Mouse (Mus musculus) liver, embryonic 14.5 days (tissue): ENCODE measurements around the gene Map2k4. TPM values are rescaled to one million over a fixed set of nuclear protein-coding genes. Genes with fewer than 3 reads are reported as not detected.

Source experiments
- ATAC-seq: fragments of 200-750 bp; cut with Nextera tagmentation; 2 replicates; pipeline ENCODE4 v1.8.0; 2017; ENCODE audit warnings: moderate number of reproducible peaks, mild to moderate bottlenecking, moderate library complexity; ENCODE audit not compliant: insufficient read depth
- DNase-seq, 3 experiments: peaks; one replicate each; pipeline ENCODE4 v3.0.0-alpha.2; 2012 to 2013; ENCODE audit warnings: low read depth in 3 of 3, low spot score in 3 of 3
- H3K27ac ChIP-seq: fragments of 300-500 bp; sonication (generic); 2 replicates; pipeline ENCODE4 v1.5.1; 2014; ENCODE audit warnings: moderate library complexity, mild to moderate bottlenecking, control low read depth, inconsistent platforms
- H3K27me3 ChIP-seq: fragments of 300-500 bp; sonication (generic); 2 replicates; pipeline ENCODE4 v1.6.1; 2014; ENCODE audit warnings: mild to moderate bottlenecking, low read length, moderate library complexity; ENCODE audit not compliant: control insufficient read depth, insufficient read depth
- H3K36me3 ChIP-seq: fragments of 300-500 bp; sonication (generic); replicated peaks from 2 replicates; pipeline ENCODE4 v1.6.1; 2014; ENCODE audit warnings: low read depth; ENCODE audit not compliant: control insufficient read depth, insufficient read depth
- H3K4me1 ChIP-seq, 2 experiments: fragments of 200-500 bp in 1 of 2; fragments of 300-500 bp in 1 of 2; sonication (generic) in 1 of 2; replicated peaks; 2 replicates each; pipeline ENCODE4 v1.6.1; 2012 to 2014; ENCODE audit warnings: antibody characterized with exemption in 1 of 2, inconsistent platforms in 1 of 2, low read length in 1 of 2; ENCODE audit not compliant: control insufficient read depth in 2 of 2, insufficient read depth in 2 of 2
- H3K4me2 ChIP-seq: fragments of 300-500 bp; sonication (generic); 2 replicates; pipeline ENCODE4 v1.6.1; 2014; ENCODE audit warnings: low read depth, mild to moderate bottlenecking, control low read depth, moderate library complexity
- H3K4me3 ChIP-seq, 2 experiments: fragments of 200-500 bp in 1 of 2; fragments of 300-500 bp in 1 of 2; sonication (generic) in 1 of 2; 2 replicates each; pipeline ENCODE4 v1.5.1; 2012 to 2014; ENCODE audit warnings: low read depth in 2 of 2, low read length in 2 of 2, mild to moderate bottlenecking in 2 of 2, control low read depth in 1 of 2, inconsistent platforms in 1 of 2, moderate library complexity in 1 of 2; ENCODE audit not compliant: insufficient read depth in 1 of 2
- H3K9ac ChIP-seq: fragments of 300-500 bp; sonication (generic); replicated peaks from 2 replicates; pipeline ENCODE4 v1.6.1; 2014; ENCODE audit warnings: mild to moderate bottlenecking, control low read depth, moderate library complexity
- H3K9me3 ChIP-seq: fragments of 300-500 bp; sonication (generic); 2 replicates; pipeline ENCODE4 v1.6.1; 2016; ENCODE audit warnings: low read length, mixed read lengths; ENCODE audit not compliant: control insufficient read depth
- CTCF ChIP-seq: IDR thresholded peaks from 2 replicates; pipeline ENCODE4 v1.5.1; 2016; ENCODE audit warnings: antibody characterized with exemption, low read depth, control low read depth
- EP300 ChIP-seq: IDR thresholded peaks from 2 replicates; pipeline ENCODE4 v1.6.1; 2016; ENCODE audit warnings: antibody characterized with exemption, low read depth
- WGBS: fragments of 180-500 bp; shearing (Covaris S2); extraction: QIAGEN DNeasy Blood & Tissue Kit; methylation state at CpG from one replicate; pipeline ENCODE4 v1.1.7; 2014; ENCODE audit not compliant: insufficient replicate concordance; 5-methylcytosine and 5-hydroxymethylcytosine counted together
- polyA plus RNA-seq, 2 experiments: library from polyadenylated mRNA; depleted of rRNA in 1 of 2; stranded (reverse) in 1 of 2; unstranded in 1 of 2; fragments of >200 nt; fragmentation: Nextera tagmentation in 1 of 2; extraction: Ambion mirVana in 1 of 2; gene quantifications; 2 replicates each; pipeline versions ENCODE4 v1.2.1 to v1.2.3; 2012 to 2014

Map2k4 gene
- polyA plus RNA-seq, 2 experiments, result 15.8 to 37.0 TPM

DNA sequence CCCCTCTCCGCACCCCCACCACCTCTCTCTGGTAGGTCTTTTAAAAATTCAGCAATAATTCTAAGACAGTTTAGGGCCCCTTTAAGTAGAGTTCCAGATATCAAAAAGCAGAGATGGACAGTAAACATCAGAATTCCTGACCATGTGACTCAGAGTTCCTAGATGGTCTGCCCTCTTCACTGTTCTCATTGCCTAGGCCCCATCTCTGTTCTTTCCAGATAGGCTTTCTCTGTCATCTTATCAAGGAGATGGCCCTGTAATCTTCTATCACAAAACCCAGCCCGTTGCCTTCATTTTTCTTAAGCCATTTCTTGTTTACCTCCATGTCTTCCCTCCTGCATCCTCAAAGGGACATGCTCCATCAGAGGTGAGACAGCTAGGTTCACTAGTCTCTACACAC lies 1.9 kb downstream of the Map2k4 start:
- H3K9ac ChIP-seq, result peak overlapping the region; percentile 94
- peak overlapping the region; percentile 52 to 99 for H3K4me3 ChIP-seq
- TF ChIP-seq CTCF (no peak), EP300 (peak; percentile 69)
- H3K36me3 ChIP-seq, result no peaks in the 10 kb centered on the region
- peaks cover 23 to 27% of the 10 kb centered on the region in 2 experiments for H3K4me1 ChIP-seq
- DNase-seq (peak in 2 of 3 experiments; percentile 54 to 57), ATAC-seq (0 out of 2 replicates have a peak, but pooled peaks have one; percentile 18)
- H3K4me2 ChIP-seq, result peak overlapping the region; percentile 90
- H3K27me3 ChIP-seq, result no peaks in the 10 kb centered on the region
- 46% methylated on average over 2 of the region's 2 CpGs for WGBS
- peak overlapping the region; percentile 69 for H3K27ac ChIP-seq
- no peaks in the 10 kb centered on the region for H3K9me3 ChIP-seq

DNA sequence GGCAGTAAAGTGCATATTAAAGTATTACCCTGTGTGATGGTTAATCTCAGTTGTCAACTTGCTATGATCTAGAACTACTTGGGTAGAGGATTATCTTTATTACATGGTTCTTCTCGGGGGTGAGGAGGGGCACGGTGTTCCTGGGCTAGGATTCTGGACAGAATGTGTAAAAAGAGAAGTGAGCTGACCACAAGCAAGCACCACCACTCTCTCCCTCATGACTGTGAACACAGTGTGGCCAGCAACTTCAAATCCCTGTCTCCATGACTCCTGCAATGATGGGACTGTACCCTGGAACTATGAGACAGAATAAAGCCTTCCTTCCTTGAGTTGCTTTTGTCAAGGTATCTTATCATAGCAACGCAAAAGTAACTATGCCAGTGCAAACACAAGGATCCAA lies 6.5 kb downstream of the Map2k4 start:
- Histone ChIP-seq H3K4me2 (no peak overlapping the region), H3K9me3 (no peaks in the 10 kb centered on the region), H3K4me3 (no peak overlapping the region), H3K4me1 (peaks cover 26 to 33% of the 10 kb centered on the region in 2 experiments), H3K36me3 (peaks cover 10% of the 10 kb centered on the region), H3K9ac (no peak overlapping the region), H3K27ac (no peak overlapping the region), H3K27me3 (no peaks in the 10 kb centered on the region)
- 43% methylated on average over 3 of the region's 3 CpGs for WGBS
- no peak for TF ChIP-seq CTCF
- no peak for TF ChIP-seq EP300
- DNase-seq (no peak), ATAC-seq (no peak)

DNA sequence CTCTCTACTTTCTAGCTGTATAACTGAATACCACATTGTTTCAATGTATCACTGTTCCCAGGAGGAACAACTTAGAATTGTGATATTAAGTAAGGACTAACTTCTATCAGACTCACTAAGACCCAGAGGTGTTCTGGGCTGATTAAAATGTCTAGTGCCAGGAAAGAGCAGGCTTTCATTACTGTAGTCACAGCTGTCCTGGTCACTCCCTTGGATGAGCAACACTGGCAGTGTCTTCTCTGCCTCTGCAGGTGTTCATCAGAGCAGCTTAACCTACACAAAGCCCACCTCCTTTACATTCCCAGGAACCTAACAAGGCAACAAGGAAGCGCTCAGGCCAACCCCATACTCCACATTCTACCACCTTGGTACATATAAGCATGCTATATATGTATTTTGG lies 8.5 kb downstream of the Map2k4 start:
- Histone ChIP-seq H3K9me3 (no peaks in the 10 kb centered on the region), H3K4me3 (no peak overlapping the region), H3K9ac (no peak overlapping the region), H3K4me1 (peaks cover 14 to 18% of the 10 kb centered on the region in 2 experiments), H3K4me2 (no peak overlapping the region), H3K27ac (no peak overlapping the region), H3K36me3 (peaks cover 10% of the 10 kb centered on the region), H3K27me3 (no peaks in the 10 kb centered on the region)
- ATAC-seq (no peak), DNase-seq (no peak)
- 77% methylated on average over 1 of the region's 1 CpGs for WGBS
- no peak for TF ChIP-seq CTCF

DNA sequence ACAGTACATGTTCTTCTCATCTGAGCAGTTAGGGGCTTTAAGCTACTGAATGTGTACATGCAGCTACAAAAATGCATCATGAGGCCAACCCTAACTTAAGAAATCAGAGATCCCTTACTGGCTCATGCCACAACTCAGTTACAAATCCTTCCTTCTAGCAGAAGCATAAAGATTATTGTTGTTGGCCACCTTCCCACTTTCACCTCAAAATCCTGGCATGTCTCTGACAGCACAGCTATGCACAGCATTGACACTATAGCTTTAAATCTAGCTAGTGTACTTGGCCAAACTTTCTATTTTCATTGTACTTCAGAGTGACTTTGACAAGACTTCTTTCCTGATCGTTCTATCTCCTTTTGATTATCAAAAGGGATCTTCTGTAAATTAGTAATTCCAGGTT lies 9.0 kb downstream of the Map2k4 start:
- DNase-seq, result no peak
- H3K27me3 ChIP-seq, result no peaks in the 10 kb centered on the region
- peaks cover 10% of the 10 kb centered on the region for H3K36me3 ChIP-seq
- H3K4me1 ChIP-seq, result peaks cover 18 to 21% of the 10 kb centered on the region in 2 experiments
- no peak overlapping the region for H3K4me2 ChIP-seq
- TF ChIP-seq EP300, result no peak
- no peak for TF ChIP-seq CTCF
- no peak overlapping the region for H3K4me3 ChIP-seq
- no peak for ATAC-seq
- H3K27ac ChIP-seq, result no peak overlapping the region
- 61% methylated on average over 1 of the region's 1 CpGs for WGBS
- no peaks in the 10 kb centered on the region for H3K9me3 ChIP-seq
- no peak overlapping the region for H3K9ac ChIP-seq

DNA sequence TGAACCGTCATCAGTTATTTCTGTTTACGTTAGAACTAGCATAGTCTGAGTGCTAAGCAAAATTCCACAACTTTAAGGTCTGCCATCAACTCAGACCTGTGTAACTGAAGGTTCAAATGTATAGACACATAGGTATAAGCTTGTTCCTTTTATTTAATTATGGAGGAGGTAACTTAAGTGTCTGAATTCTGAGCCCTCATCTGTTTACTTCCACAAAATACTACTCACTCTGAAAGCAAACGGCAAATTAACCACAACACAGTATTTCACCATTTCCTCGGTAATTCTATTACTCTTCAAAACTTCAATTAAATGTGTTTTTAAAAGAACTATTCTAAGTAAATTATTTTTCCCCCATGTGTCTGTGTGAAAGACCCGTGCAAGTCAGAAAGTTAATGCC lies 10.3 kb downstream of the Map2k4 start:
- no peak for ATAC-seq
- DNase-seq, result no peak
- H3K9me3 ChIP-seq, result no peaks in the 10 kb centered on the region
- 36% methylated on average over 5 of the region's 5 CpGs for WGBS
- peaks cover 27 to 30% of the 10 kb centered on the region in 2 experiments for H3K4me1 ChIP-seq
- H3K9ac ChIP-seq, result no peak overlapping the region
- no peak overlapping the region for H3K4me2 ChIP-seq
- no peak overlapping the region for H3K27ac ChIP-seq
- no peak overlapping the region for H3K4me3 ChIP-seq
- peaks cover 10% of the 10 kb centered on the region for H3K36me3 ChIP-seq
- H3K27me3 ChIP-seq, result no peaks in the 10 kb centered on the region
- TF ChIP-seq EP300 (no peak), CTCF (no peak)
